12 mouse cellular contexts compared by ENCODE assay signal in the genomic region with DNA sequence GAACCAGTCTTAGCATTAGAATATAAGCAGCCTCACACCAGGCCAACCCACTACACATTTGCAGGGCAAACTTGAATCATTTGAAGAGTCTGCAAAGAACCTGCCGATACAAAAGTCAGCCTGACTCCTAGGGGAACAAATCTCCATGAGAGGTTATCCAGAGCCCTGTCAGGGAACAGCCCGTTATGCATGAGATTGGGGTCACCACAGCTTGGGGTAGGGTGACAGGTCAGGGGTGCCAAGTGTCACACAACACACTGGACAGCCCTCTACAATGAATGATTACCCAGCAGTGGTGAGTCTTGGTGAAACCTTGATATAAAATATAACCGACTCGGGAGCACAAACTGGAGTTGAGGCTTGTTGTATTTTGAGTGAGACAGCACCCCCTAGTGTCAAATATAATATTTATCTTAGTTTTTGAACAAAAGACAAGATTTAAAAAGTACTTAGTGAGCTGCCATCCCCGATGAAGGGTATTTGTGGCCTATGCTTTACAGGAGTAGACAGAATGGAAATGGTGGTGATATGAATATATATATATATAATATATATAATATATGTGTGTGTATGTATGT. TPM values are rescaled to one million over a fixed set of nuclear protein-coding genes. Genes with fewer than 3 reads are reported as not detected.
DNase-seq lines count a peak whose midpoint lies in the region; ATAC-seq lines count a peak whose summit lies in the region.
"Had no signal": no experiment of that assay in that cellular context is flagged by ENCODE, and none has a peak within 500 bp of the region (broad histone marks: within the 10 kb centered on the region; RNA-seq: fewer than 3 reads in every experiment).

No protein-coding gene starts in this region.

- H3K4me1 ChIP-seq in hindbrain, embryonic 13.5 days (replicated peaks), result no peaks in the 10 kb centered on the region
- no peaks in the 10 kb centered on the region for H3K4me1 ChIP-seq in hindbrain, embryonic 10.5 days (replicated peaks)
- H3K4me1 ChIP-seq in kidney, embryonic 14.5 days (ENCODE audit: control insufficient read depth, insufficient read depth, low read length), result no peaks in the 10 kb centered on the region
- H3K4me1 ChIP-seq: embryonic facial prominence, embryonic 13.5 days; hindbrain, embryonic 15.5 days had no signal

- H3K9me3 ChIP-seq in hindbrain, embryonic 13.5 days, result no peaks in the 10 kb centered on the region
- H3K9me3 ChIP-seq in hindbrain, embryonic 10.5 days, result no peaks in the 10 kb centered on the region; the same call in 1 of the 2 replicates
- H3K9me3 ChIP-seq in kidney, embryonic 14.5 days (ENCODE audit: control insufficient read depth, low read length), result peaks cover 10% of the 10 kb centered on the region
- H3K9me3 ChIP-seq: embryonic facial prominence, embryonic 13.5 days; hindbrain, embryonic 15.5 days had no signal

- no peak overlapping the region for H3K4me3 ChIP-seq in hindbrain, embryonic 13.5 days
- no peak overlapping the region for H3K4me3 ChIP-seq in hindbrain, embryonic 10.5 days
- no peak overlapping the region for H3K4me3 ChIP-seq in kidney, embryonic 14.5 days (ENCODE audit: low read length)
- H3K4me3 ChIP-seq: embryonic facial prominence, embryonic 13.5 days; hindbrain, embryonic 15.5 days had no signal

- 51% methylated on average over 5 of the region's 5 CpGs for WGBS in hindbrain, embryonic 13.5 days
- WGBS in hindbrain, embryonic 10.5 days, result 63% methylated on average over 5 of the region's 5 CpGs
- WGBS in kidney, embryonic 14.5 days, result 51% methylated on average over 5 of the region's 5 CpGs

- no peak for DNase-seq in hindbrain, embryonic 10.5 days (ENCODE audit: low spot score)
- DNase-seq in 416B (ENCODE audit: low read depth) (peak; percentile 81), MEL-GATA-1-ER (ENCODE audit: extremely low read depth, low read depth) (peak; percentile 49)
- DNase-seq in frontal cortex, postnatal 10 days (ENCODE audit: low spot score in 2 of 2), result no peak
- DNase-seq: lung, postnatal 36 days had no signal

- H3K9ac ChIP-seq in hindbrain, embryonic 13.5 days, result no peak overlapping the region
- H3K9ac ChIP-seq in kidney, embryonic 14.5 days (ENCODE audit: low read depth, low read length), result no peak overlapping the region
- H3K9ac ChIP-seq: embryonic facial prominence, embryonic 13.5 days; hindbrain, embryonic 15.5 days had no signal

- H3K27ac ChIP-seq in hindbrain, embryonic 13.5 days, result no peak overlapping the region
- H3K27ac ChIP-seq in hindbrain, embryonic 10.5 days, result no peak overlapping the region
- no peak overlapping the region for H3K27ac ChIP-seq in kidney, embryonic 14.5 days (ENCODE audit: low read depth, low read length)
- H3K27ac ChIP-seq: embryonic facial prominence, embryonic 13.5 days; hindbrain, embryonic 15.5 days had no signal

- no peak overlapping the region for H3K4me2 ChIP-seq in hindbrain, embryonic 13.5 days
- H3K4me2 ChIP-seq in kidney, embryonic 14.5 days (replicated peaks; ENCODE audit: low read depth, low read length), result no peak overlapping the region
- H3K4me2 ChIP-seq: embryonic facial prominence, embryonic 13.5 days; hindbrain, embryonic 15.5 days had no signal

- H3K27me3 ChIP-seq in hindbrain, embryonic 13.5 days, result no peaks in the 10 kb centered on the region
- H3K27me3 ChIP-seq in hindbrain, embryonic 10.5 days (ENCODE audit: insufficient read depth, poor library complexity, severe bottlenecking), result no peaks in the 10 kb centered on the region
- H3K27me3 ChIP-seq in kidney, embryonic 14.5 days (ENCODE audit: control insufficient read depth, insufficient read depth, low read length), result no peaks in the 10 kb centered on the region
- H3K27me3 ChIP-seq: embryonic facial prominence, embryonic 13.5 days; hindbrain, embryonic 15.5 days had no signal

- ATAC-seq in hindbrain, embryonic 13.5 days (ENCODE audit: low FRiP score), result peak; percentile 28; the same call in 1 of the 2 replicates
- ATAC-seq in hematopoietic stem cell, adult 5-6 weeks (replicated peaks in 1 of 2; ENCODE audit: insufficient read depth in 1 of 2, low FRiP score in 2 of 2, low TSS enrichment in 1 of 2, low read depth in 1 of 2, poor library complexity in 2 of 2, severe bottlenecking in 2 of 2), result peak; percentile 10 to 53; a peak in 1 of 4 replicates
- no peak for ATAC-seq in erythroid progenitor cell, adult 5-6 weeks (replicated peaks; ENCODE audit: low FRiP score, poor library complexity, severe bottlenecking)
- no peak for ATAC-seq in kidney, embryonic 14.5 days (ENCODE audit: low FRiP score, low TSS enrichment)

- H3K36me3 ChIP-seq in hindbrain, embryonic 13.5 days, result no peaks in the 10 kb centered on the region; the same call in 1 of the 2 replicates
- H3K36me3 ChIP-seq in hindbrain, embryonic 10.5 days, result no peaks in the 10 kb centered on the region
- no peaks in the 10 kb centered on the region for H3K36me3 ChIP-seq in kidney, embryonic 14.5 days (ENCODE audit: control insufficient read depth, insufficient read depth, low read length)
- H3K36me3 ChIP-seq: embryonic facial prominence, embryonic 13.5 days; hindbrain, embryonic 15.5 days had no signal

RNA-seq across cellular contexts. Expression of gene Atoh7, which starts 13.7 kb away (rescaled TPM):
- 1.6 and 2.1 TPM in 2 replicates for polyA plus RNA-seq in hindbrain, embryonic 13.5 days (2015; fragmentation: Nextera tagmentation; extraction: Ambion mirVana)
- 0.16 and 0.41 TPM in 2 replicates for polyA plus RNA-seq in hindbrain, embryonic 10.5 days (2016; fragmentation: Nextera tagmentation; extraction: Ambion mirVana)
- total RNA-seq in hematopoietic stem cell, adult 5-6 weeks (2017), result not detected in 2 replicates
- not detected in 2 replicates for total RNA-seq in erythroid progenitor cell, adult 5-6 weeks (2015; ENCODE audit: low replicate concordance)
- not detected in 2 replicates for total RNA-seq in erythroid progenitor cell, adult 5-6 weeks (2017; ENCODE audit: low replicate concordance)
- polyA plus RNA-seq in kidney, embryonic 14.5 days (2014; fragmentation: Nextera tagmentation; extraction: Ambion mirVana), result 0.56 TPM in 1 of 2 replicates, not detected in the other
- polyA plus RNA-seq: embryonic facial prominence, embryonic 13.5 days; spleen, adult 2 months had no signal

RNA-seq across cellular contexts. Expression of gene Pbld1, which starts 53.2 kb away (rescaled TPM):
- 1.2 and 1.6 TPM in 2 replicates for polyA plus RNA-seq in hindbrain, embryonic 13.5 days (2015; fragmentation: Nextera tagmentation; extraction: Ambion mirVana)
- 1.6 and 2.0 TPM in 2 replicates for polyA plus RNA-seq in hindbrain, embryonic 10.5 days (2016; fragmentation: Nextera tagmentation; extraction: Ambion mirVana)
- total RNA-seq in hematopoietic stem cell, adult 5-6 weeks (2017), result 2.4 and 3.6 TPM in 2 replicates
- not detected in 2 replicates for total RNA-seq in erythroid progenitor cell, adult 5-6 weeks (2015; ENCODE audit: low replicate concordance)
- total RNA-seq in erythroid progenitor cell, adult 5-6 weeks (2017; ENCODE audit: low replicate concordance), result 0.13 TPM in 1 of 2 replicates, not detected in the other
- polyA plus RNA-seq in kidney, embryonic 14.5 days (2014; fragmentation: Nextera tagmentation; extraction: Ambion mirVana), result 4.8 and 5.1 TPM in 2 replicates

Comparison
In these comparisons a context has a peak if more than half of its experiments do, and no peak if none do; other contexts are left out.
1. ATAC-seq: peak in hindbrain, embryonic 13.5 days (single experiment) and hematopoietic stem cell, adult 5-6 weeks (2 of 2); none in erythroid progenitor cell, adult 5-6 weeks (single experiment) and kidney, embryonic 14.5 days (single experiment).
2. DNase-seq: peak in 416B (single experiment) and MEL-GATA-1-ER (single experiment); none in hindbrain, embryonic 10.5 days (single experiment) and frontal cortex, postnatal 10 days (0 of 2).